Mouse (Mus musculus) cerebellum, postnatal 4 days (tissue): ENCODE measurements around the gene Pramef12.
"Not testable (repeated sequence)": the region's sequence is repeated elsewhere in the genome, so short reads cannot be mapped to it uniquely, and the experiment has no call there.

Source experiments
- DNase-seq, 2 experiments: peaks; one replicate each; pipeline ENCODE4 v3.0.0; 2022; ENCODE audit warnings: low spot score in 2 of 2, mixed read lengths in 1 of 2

Gene Pramef12

DNA sequence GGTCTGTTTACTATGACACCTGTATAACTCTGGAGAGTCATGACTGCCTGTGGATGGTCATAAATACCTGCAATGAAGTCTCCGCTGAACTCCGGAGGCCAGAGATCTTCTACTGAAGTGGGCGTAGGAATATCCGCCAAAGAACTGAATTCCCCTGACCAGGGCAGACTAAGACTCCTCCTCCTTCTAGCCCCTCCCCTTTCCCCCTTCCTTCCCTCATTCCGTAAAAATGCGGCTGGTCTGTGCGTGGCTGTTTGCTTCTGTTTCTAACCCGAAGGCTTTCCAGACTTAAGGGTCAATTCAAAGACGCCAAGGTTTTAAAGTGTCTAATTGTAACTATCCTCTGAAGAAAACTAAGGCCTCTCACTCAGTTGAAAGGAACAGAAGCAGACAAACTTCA is at the start of gene Pramef12:
Pramef12 (minus strand) TSS at position 175 of the 400 bp plus-strand sequence.
- DNase-seq = no peak

DNA sequence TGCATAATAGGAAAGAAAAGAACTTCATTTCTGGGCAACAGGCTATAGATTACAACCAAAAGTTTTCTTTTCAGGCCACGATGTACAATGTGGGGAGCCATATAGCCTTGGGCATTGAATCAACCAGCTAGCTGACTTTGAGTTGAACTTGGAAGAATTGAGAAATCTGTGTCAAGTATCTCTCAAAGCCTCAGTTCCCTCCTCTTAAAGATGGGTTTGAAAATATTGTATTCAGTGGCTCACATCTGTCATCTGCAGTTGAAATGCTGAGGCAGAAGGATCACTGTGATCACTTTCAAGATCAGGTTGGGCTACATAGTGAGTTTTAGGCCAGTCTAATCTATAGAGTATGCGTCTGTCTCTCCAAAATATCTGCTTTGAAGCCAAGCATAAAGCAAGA is 45.0 kb upstream of the Pramef12 start, which contains the start of gene Gm9944:
Gm9944 (minus strand) TSS at position 101 of the 400 bp plus-strand sequence.
- DNase-seq = no peak

GRCm38 (mm10) chr4:144448546-144448945 is 40.3 kb upstream of the Pramef12 start:
- no peak for DNase-seq

- no peak for DNase-seq
These were observed 33.3 kb upstream of the Pramef12 start for GRCm38 (mm10) chr4:144441582-144441981.

- no peak for DNase-seq
These were observed 32.8 kb upstream of the Pramef12 start for GRCm38 (mm10) chr4:144441095-144441494.

DNA sequence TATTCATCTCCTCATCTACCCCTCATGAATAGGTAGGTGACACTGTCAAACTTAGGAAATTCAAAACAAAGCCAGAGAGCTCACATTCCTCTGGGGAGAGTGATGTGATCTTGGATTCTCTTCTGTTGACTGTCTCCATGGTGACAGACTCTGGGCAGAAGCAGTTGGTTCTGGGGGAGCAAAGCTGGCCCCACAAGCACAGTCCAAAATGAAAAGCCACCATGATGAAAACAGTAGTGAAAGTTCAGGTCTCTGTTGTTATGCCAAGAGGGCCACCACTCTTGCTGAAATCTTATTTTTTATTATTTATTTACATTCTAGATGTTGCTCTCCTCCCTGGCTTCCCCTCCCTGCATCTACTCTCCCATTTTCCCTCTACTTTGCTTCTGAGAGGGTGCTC is 30.4 kb upstream of the Pramef12 start, which contains the start of gene 1700012P22Rik:
1700012P22Rik (minus strand) TSS at position 101 of the 400 bp plus-strand sequence.
- no peak for DNase-seq

- no peak for DNase-seq
These were observed 25.0 kb upstream of the Pramef12 start for GRCm38 (mm10) chr4:144433216-144433615.

DNA sequence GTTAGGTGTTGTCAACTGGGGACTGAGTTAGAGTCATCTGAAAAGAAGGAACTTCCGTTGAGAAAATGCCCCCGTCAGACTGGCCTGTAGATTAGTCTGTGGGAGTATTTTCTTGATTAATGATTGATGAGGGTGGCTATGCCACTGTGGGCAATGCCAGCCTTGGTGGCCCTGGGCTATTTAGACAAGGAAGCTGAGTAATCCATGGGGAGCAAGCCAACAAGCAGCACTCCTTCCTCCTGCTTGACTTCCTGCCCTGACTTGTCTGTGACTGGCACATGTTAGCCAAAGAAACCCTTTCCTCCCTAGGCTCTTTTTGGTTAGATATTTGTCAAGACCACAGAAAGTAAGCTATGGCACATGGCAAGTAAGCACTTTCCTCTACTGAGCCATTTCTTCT is 22.5 kb upstream of the Pramef12 start:
- DNase-seq = no peak

DNA sequence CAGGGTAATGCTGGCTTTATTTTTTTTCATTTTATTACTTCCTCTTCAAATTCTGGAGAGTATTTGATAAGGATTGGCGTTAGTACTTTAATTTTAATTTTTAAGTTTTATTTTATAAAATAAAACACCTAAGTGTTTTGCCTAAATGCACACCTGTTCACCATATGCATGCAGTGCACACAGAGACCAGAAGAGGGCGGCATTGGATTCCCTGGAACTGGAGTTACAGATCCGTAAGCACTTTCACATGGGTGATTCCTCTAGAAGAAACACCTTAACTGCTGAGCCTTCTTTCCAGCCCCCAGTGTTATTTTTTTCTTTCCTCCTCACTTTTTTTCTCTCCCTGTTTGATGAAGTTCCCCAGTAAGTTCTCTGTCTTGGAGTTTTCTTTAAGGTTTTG is 20.6 kb upstream of the Pramef12 start:
- no peak for DNase-seq

DNA sequence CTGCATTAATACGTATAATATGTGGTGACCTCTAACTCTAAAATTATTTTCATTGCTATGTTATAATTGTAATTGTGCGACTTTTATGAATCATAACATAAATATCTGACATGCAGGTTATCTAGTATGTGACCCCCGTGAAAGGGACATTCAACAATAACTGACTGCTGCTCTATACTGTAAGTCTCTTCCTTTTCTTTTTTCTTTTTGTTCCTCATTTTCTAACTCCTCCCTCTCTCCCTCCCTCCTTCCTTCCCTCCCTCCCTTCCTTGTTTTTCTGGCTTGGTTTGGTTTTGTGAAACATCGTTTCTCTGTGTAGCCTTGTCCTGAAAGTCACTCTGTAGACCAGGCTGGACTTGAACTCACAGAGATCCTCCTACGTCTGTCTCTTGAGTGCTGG is 16.3 kb upstream of the Pramef12 start:
- no peak for DNase-seq

DNA sequence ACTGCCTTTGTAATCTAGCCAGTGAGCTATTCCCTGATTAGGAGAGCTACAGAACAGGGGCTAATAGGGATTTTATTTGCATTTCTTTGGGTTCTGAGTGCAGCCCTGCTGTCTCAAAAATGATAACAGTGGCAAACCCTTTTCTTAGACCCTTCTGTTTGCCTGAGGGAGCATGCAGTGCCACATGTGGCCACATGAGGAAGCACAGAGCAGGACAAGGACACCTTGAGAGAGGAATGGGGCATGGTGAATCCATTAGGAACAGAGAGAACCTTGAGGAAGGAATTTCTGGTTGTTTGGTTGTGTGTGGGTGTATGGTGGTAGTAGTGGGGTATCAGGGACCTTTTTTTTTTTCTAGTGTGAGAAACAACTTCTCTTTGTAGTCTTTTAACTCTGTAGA is 12.4 kb upstream of the Pramef12 start:
- DNase-seq = no peak

GRCm38 (mm10) chr4:144406261-144406660 is 2.0 kb downstream of the Pramef12 start:
- no peak for DNase-seq

- no peak for DNase-seq
These were observed 3.7 kb downstream of the Pramef12 start for GRCm38 (mm10) chr4:144404456-144405086.

DNA sequence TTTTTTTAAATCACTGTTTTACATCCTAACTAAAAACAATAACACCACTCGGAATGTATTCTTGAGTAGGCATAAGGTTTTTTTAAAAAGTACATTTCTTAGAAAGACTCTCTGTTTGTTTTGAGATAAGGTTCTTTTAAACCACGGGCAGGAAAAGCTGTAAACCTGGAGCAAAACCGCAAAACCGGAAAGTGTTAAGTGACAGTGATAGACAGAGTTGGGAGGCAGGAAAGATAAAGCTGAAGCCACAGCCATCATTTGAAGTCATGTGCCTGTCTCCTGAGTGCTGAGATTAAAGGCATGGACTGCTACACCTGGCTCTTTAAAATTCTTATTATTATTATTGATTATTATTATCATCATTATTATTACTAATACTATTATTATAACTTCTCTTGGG is 5.6 kb downstream of the Pramef12 start:
- DNase-seq = no peak

GRCm38 (mm10) chr4:144396316-144396715 is 11.9 kb downstream of the Pramef12 start:
- DNase-seq = no peak

- DNase-seq = no peak
These were observed 30.4 kb downstream of the Pramef12 start, which contains the start of gene Pramef20 for GRCm38 (mm10) chr4:144377911-144378310. Gene Pramef20 (minus strand): TSS chr4:144377933.

- DNase-seq = not testable (repeated sequence)
These were observed 50.6 kb downstream of the Pramef12 start, which contains the start of gene Gm13119 for GRCm38 (mm10) chr4:144357642-144358041. Gene Gm13119 (plus strand): TSS chr4:144357942.
